Mouse (Mus musculus) ES-E14 (cell line): ENCODE measurements around the gene Zfp382.

ENCODE experiments used
- CHD2 ChIP-seq: IDR thresholded peaks from 2 replicates; pipeline ENCODE4 v1.6.1; 2014; ENCODE audit warnings: mild to moderate bottlenecking, low read depth, low read length, inconsistent platforms
- HCFC1 ChIP-seq: IDR thresholded peaks from 2 replicates; pipeline ENCODE4 v1.6.1; 2012; ENCODE audit warnings: low read length, inconsistent platforms, borderline replicate concordance; ENCODE audit not compliant: insufficient read depth
- MAFK ChIP-seq: IDR thresholded peaks from 2 replicates; pipeline ENCODE4 v1.6.1; 2014; ENCODE audit warnings: mild to moderate bottlenecking, low read depth, low read length, inconsistent platforms; ENCODE audit not compliant: insufficient read depth
- ZC3H11A ChIP-seq: IDR thresholded peaks from 2 replicates; pipeline ENCODE4 v1.6.1; 2012; ENCODE audit warnings: low read depth, mild to moderate bottlenecking, inconsistent platforms, low read length, borderline replicate concordance
- ZNF384 ChIP-seq: IDR thresholded peaks from 2 replicates; pipeline ENCODE4 v1.6.1; 2012; ENCODE audit warnings: low read depth, low read length, inconsistent platforms

- TF ChIP-seq HCFC1, result no peak
- no peak for TF ChIP-seq MAFK
- TF ChIP-seq ZNF384, result no peak
- TF ChIP-seq CHD2, result no peak
- TF ChIP-seq ZC3H11A, result no peak
Observed at GRCm38 (mm10) chr7:30143170-30143554, 21.4 kb downstream of the Zfp382 start.
